ENCODE assay signal across 14 mouse cellular contexts in genomic region chr2:62574250-62574649, GRCm38 (mm10). TPM values are rescaled to one million over a fixed set of nuclear protein-coding genes. Genes with fewer than 3 reads are reported as not detected.
DNase-seq lines count a peak whose midpoint lies in the region; ATAC-seq and TF ChIP-seq lines count a peak whose summit lies in the region.
"Had no signal": no experiment of that assay in that cellular context is flagged by ENCODE, and none has a peak within 500 bp of the region (broad histone marks: within the 10 kb centered on the region; RNA-seq: fewer than 3 reads in every experiment).

No protein-coding gene starts in this region.

- H3K4me3 ChIP-seq in heart, adult 2 months, result no peak overlapping the region
- H3K4me3 ChIP-seq in brown adipose tissue, adult 24 weeks (ENCODE audit: insufficient read depth, low read depth, low read length), result peak overlapping the region; percentile 6; the same call in 1 of the 2 replicates
- peak overlapping the region; percentile 39; the same call in 1 of the 2 replicates for H3K4me3 ChIP-seq in embryonic facial prominence, embryonic 15.5 days (replicated peaks)
- H3K4me3 ChIP-seq in limb, embryonic 15.5 days, result peak overlapping the region; percentile 41
- H3K4me3 ChIP-seq in midbrain, embryonic 14.5 days (replicated peaks; ENCODE audit: low read depth, low read length), result no peak overlapping the region
- H3K4me3 ChIP-seq: midbrain, embryonic 10.5 days; neural tube, embryonic 12.5 days had no signal

- ATAC-seq in embryonic facial prominence, embryonic 15.5 days (ENCODE audit: insufficient number of reproducible peaks, low FRiP score, low TSS enrichment, low read depth), result peak; percentile 58; the same call in 1 of the 2 replicates
- peak; percentile 58; the same call in 1 of the 2 replicates for ATAC-seq in limb, embryonic 15.5 days (ENCODE audit: insufficient number of reproducible peaks, low FRiP score, low TSS enrichment, low read depth)
- no peak for ATAC-seq in midbrain, embryonic 14.5 days (ENCODE audit: low FRiP score, low TSS enrichment)
- ATAC-seq: CD4-positive, CD25-positive, alpha-beta regulatory T cell, adult 4 months; Patski had no signal

- H3K4me1 ChIP-seq in heart, adult 2 months (ENCODE audit: control insufficient read depth, insufficient read depth, low read length), result no peaks in the 10 kb centered on the region
- no peaks in the 10 kb centered on the region for H3K4me1 ChIP-seq in brown adipose tissue, adult 24 weeks (ENCODE audit: control insufficient read depth, insufficient read depth, insufficient read length, low read length)
- H3K4me1 ChIP-seq in embryonic facial prominence, embryonic 15.5 days, result peaks cover 7% of the 10 kb centered on the region; the same call in 1 of the 2 replicates
- H3K4me1 ChIP-seq in limb, embryonic 15.5 days, result peaks cover 5% of the 10 kb centered on the region; the same call in 1 of the 2 replicates
- H3K4me1 ChIP-seq in midbrain, embryonic 14.5 days (ENCODE audit: control insufficient read depth, insufficient read depth, low read length), result no peaks in the 10 kb centered on the region
- H3K4me1 ChIP-seq: midbrain, embryonic 10.5 days; neural tube, embryonic 12.5 days had no signal

- peak overlapping the region; percentile 57 for H3K27ac ChIP-seq in heart, adult 2 months
- H3K27ac ChIP-seq in brown adipose tissue, adult 24 weeks (replicated peaks; ENCODE audit: low read depth, low read length), result no peak overlapping the region
- H3K27ac ChIP-seq in embryonic facial prominence, embryonic 15.5 days (replicated peaks), result peak overlapping the region; percentile 90
- H3K27ac ChIP-seq in limb, embryonic 15.5 days, result peak overlapping the region; percentile 88
- H3K27ac ChIP-seq in midbrain, embryonic 14.5 days (replicated peaks; ENCODE audit: low read depth, low read length), result no peak overlapping the region
- H3K27ac ChIP-seq: midbrain, embryonic 10.5 days; neural tube, embryonic 12.5 days had no signal

- H3K27me3 ChIP-seq in heart, adult 2 months (ENCODE audit: control insufficient read depth, insufficient read depth, low read length), result no peaks in the 10 kb centered on the region
- H3K27me3 ChIP-seq in embryonic facial prominence, embryonic 15.5 days, result no peaks in the 10 kb centered on the region
- H3K27me3 ChIP-seq in limb, embryonic 15.5 days, result no peaks in the 10 kb centered on the region
- H3K27me3 ChIP-seq in midbrain, embryonic 14.5 days (ENCODE audit: control insufficient read depth, insufficient read depth, low read length), result no peaks in the 10 kb centered on the region
- H3K27me3 ChIP-seq: neural tube, embryonic 12.5 days; Patski had no signal

- intact Hi-C loops in heart, adult 2 months (cut with DNase I), result no loop called here
- intact Hi-C loops in heart, postnatal 25 days (cut with DNase I), result no loop called here

- no peak overlapping the region for H3K9ac ChIP-seq in heart, adult 2 months (ENCODE audit: low read depth, low read length)
- H3K9ac ChIP-seq in embryonic facial prominence, embryonic 15.5 days, result no peak overlapping the region
- no peak overlapping the region for H3K9ac ChIP-seq in limb, embryonic 15.5 days
- H3K9ac ChIP-seq in midbrain, embryonic 14.5 days (replicated peaks; ENCODE audit: low read length), result no peak overlapping the region
- H3K9ac ChIP-seq: neural tube, embryonic 12.5 days had no signal

- TF ChIP-seq CTCF in heart, adult 2 months (IDR thresholded peaks at IDR 0.05), result no peak

- no peaks in the 10 kb centered on the region for H3K79me2 ChIP-seq in heart, adult 2 months (replicated peaks; ENCODE audit: control insufficient read depth, insufficient read depth, low read length)

- H3K4me2 ChIP-seq in embryonic facial prominence, embryonic 15.5 days (replicated peaks), result peak overlapping the region; percentile 45
- peak overlapping the region; percentile 42 for H3K4me2 ChIP-seq in limb, embryonic 15.5 days
- H3K4me2 ChIP-seq in midbrain, embryonic 14.5 days (ENCODE audit: low read length), result no peak overlapping the region
- H3K4me2 ChIP-seq: neural tube, embryonic 12.5 days had no signal

- no peak for TF ChIP-seq POLR2A in heart, adult 2 months (IDR thresholded peaks at IDR 0.05; ENCODE audit: insufficient read depth, low read depth, low read length)

- WGBS in heart, adult 2 months, result 70% methylated on average over 7 of the region's 7 CpGs
- 36% methylated on average over 7 of the region's 7 CpGs for WGBS in embryonic facial prominence, embryonic 15.5 days
- WGBS in limb, embryonic 15.5 days, result 42% methylated on average over 7 of the region's 7 CpGs
- WGBS in midbrain, embryonic 14.5 days, result 89% methylated on average over 7 of the region's 7 CpGs

- no peak for TF ChIP-seq EP300 in heart, adult 2 months (IDR thresholded peaks at IDR 0.05; ENCODE audit: insufficient read depth, low read depth, low read length)

- H3K9me3 ChIP-seq in embryonic facial prominence, embryonic 15.5 days (replicated peaks), result no peaks in the 10 kb centered on the region
- H3K9me3 ChIP-seq in limb, embryonic 15.5 days, result no peaks in the 10 kb centered on the region
- H3K9me3 ChIP-seq in midbrain, embryonic 14.5 days (ENCODE audit: control insufficient read depth, low read length), result no peaks in the 10 kb centered on the region
- H3K9me3 ChIP-seq: midbrain, embryonic 10.5 days; neural tube, embryonic 12.5 days had no signal

- no peak for DNase-seq in heart, adult 2 months
- DNase-seq in heart, postnatal 25 days (ENCODE audit: low spot score), result no peak
- no peak for DNase-seq in testis, postnatal 10 days (ENCODE audit: low spot score)
- DNase-seq in midbrain, embryonic 14.5 days, result no peak
- DNase-seq: adrenal gland, adult 8-10 months; cerebellum, adult 11 months; kidney, adult 9 months had no signal

- H3K36me3 ChIP-seq in heart, adult 2 months (ENCODE audit: control insufficient read depth, insufficient read depth, low read length), result no peaks in the 10 kb centered on the region
- no peaks in the 10 kb centered on the region for H3K36me3 ChIP-seq in embryonic facial prominence, embryonic 15.5 days
- H3K36me3 ChIP-seq in limb, embryonic 15.5 days, result no peaks in the 10 kb centered on the region
- H3K36me3 ChIP-seq in midbrain, embryonic 14.5 days (ENCODE audit: control insufficient read depth, insufficient read depth, low read length), result no peaks in the 10 kb centered on the region
- H3K36me3 ChIP-seq: midbrain, embryonic 10.5 days; neural tube, embryonic 12.5 days had no signal

RNA-seq across cellular contexts. Expression of gene Fap, which starts 0.4 kb away (rescaled TPM):
- total RNA-seq in heart, adult 2 months (2021), result 1 to 10 TPM; 3.8 to 5.0 TPM
- polyA plus RNA-seq in heart, adult 2 months (2012; rRNA removed), result 1.4 and 4.8 TPM in 2 replicates
- total RNA-seq in heart, postnatal 25 days (2021), result 1 to 10 TPM; 3.7 to 5.9 TPM
- 5.6 and 7.5 TPM in 2 replicates for polyA plus RNA-seq in brown adipose tissue, adult 24 weeks (2012; ENCODE audit: insufficient read depth, insufficient read length, missing spikeins)
- polyA plus RNA-seq in embryonic facial prominence, embryonic 15.5 days (2015; fragmentation: Nextera tagmentation; extraction: Ambion mirVana), result 27.6 and 30.9 TPM in 2 replicates
- 26.5 and 37.0 TPM in 2 replicates for polyA plus RNA-seq in limb, embryonic 15.5 days (2015; fragmentation: Nextera tagmentation; extraction: Ambion mirVana)
- polyA plus RNA-seq in midbrain, embryonic 14.5 days (2014; fragmentation: Nextera tagmentation; extraction: Ambion mirVana), result 0.13 and 0.96 TPM in 2 replicates
- polyA plus RNA-seq: Patski had no signal

Comparison
In these comparisons a context has a peak if more than half of its experiments do, and no peak if none do; other contexts are left out.
1. H3K27ac ChIP-seq: peak in heart, adult 2 months (single experiment), embryonic facial prominence, embryonic 15.5 days (single experiment) and limb, embryonic 15.5 days (single experiment); none in brown adipose tissue, adult 24 weeks (single experiment) and midbrain, embryonic 14.5 days (single experiment).
2. H3K4me3 ChIP-seq: peak in brown adipose tissue, adult 24 weeks (single experiment), embryonic facial prominence, embryonic 15.5 days (single experiment) and limb, embryonic 15.5 days (single experiment); none in heart, adult 2 months (single experiment) and midbrain, embryonic 14.5 days (single experiment).